Mouse (Mus musculus): Measurements from ENCODE around the gene Setd5. TPM values are rescaled to one million over a fixed set of nuclear protein-coding genes. Genes with fewer than 3 reads are reported as not detected.

Gene Setd5
- polyA plus RNA-seq, 1 experiment from 2014 or later: 69.1 TPM

DNA sequence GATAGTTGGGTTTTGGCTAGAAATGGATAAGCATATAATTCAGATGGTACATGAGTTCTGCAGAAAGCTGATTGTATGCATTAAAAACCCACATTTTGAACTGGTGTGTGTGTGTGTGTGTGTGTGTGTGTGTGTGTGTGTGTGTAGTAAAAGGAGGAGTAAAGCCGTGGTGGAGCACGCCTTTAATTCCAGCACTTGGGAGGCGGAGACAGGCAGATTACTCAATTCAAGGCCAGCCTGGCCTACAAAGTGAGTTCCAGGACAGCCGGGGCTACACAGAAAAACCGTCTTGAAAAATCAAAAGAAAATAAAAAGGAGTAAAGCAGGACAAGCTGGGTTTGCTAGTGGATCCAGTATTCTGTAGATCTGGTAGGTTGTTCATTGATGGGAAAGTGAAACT is 20.5 kb downstream of the Setd5 start:
- Histone ChIP-seq H3K27me3 (no peaks in the 10 kb centered on the region), H3K4me1 (peaks cover 6% of the 10 kb centered on the region; the same call in 1 of the 2 replicates), H3K27ac (replicated peaks) (no peak overlapping the region), H3K4me3 (no peak overlapping the region), H3K9ac (replicated peaks) (no peak overlapping the region), H3K4me2 (replicated peaks) (no peak overlapping the region), H3K36me3 (no peaks in the 10 kb centered on the region), H3K9me3 (no peaks in the 10 kb centered on the region)
- no peak for ATAC-seq (ENCODE audit: low FRiP score, low read depth)
- whole genome bisulfite sequencing: 88% methylated on average over 5 of the region's 5 CpGs

DNA sequence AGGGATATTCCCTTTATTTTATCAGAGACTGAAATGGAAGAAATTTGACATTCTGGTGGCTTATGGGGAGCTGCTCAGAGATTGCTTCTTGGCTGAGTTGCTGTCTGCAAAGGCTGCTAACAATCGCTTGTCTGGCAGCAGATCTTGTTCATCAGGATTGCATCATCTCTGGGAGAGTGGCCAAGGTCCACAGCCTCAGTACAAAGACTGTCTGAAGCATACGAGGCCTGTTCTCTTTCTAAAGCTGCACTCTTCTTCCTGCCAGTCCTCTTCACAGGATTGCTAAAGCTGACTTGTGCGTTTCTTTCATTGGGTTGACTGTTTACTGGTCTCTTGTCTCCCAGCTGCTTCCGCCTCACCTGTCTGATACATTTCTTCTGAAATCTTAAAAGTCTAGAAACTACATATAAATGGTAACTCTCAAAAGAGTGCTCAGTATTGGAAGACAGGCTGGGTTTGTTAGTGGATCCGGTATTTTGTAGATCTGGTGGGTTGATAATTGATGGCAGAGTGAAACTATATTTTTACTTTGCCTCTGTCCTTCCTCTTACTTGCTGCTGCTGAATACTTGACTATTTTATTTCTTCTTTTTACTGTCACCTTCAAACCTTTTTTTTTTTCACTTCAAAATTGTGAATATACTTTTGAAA is 22.6 kb downstream of the Setd5 start:
- peaks cover 6% of the 10 kb centered on the region; the same call in 1 of the 2 replicates for H3K4me1 ChIP-seq
- H3K27ac ChIP-seq (replicated peaks): peak overlapping the region; percentile 71
- 0 out of 2 replicates have a peak, but pooled peaks cover 2% of the 10 kb centered on the region for H3K36me3 ChIP-seq
- H3K4me3 ChIP-seq: no peak overlapping the region
- WGBS: 45% methylated on average over 5 of the region's 5 CpGs
- no peak for ATAC-seq (ENCODE audit: low FRiP score, low read depth)
- H3K9ac ChIP-seq (replicated peaks): no peak overlapping the region
- H3K4me2 ChIP-seq (replicated peaks): no peak overlapping the region
- H3K9me3 ChIP-seq: no peaks in the 10 kb centered on the region
- no peaks in the 10 kb centered on the region for H3K27me3 ChIP-seq

DNA sequence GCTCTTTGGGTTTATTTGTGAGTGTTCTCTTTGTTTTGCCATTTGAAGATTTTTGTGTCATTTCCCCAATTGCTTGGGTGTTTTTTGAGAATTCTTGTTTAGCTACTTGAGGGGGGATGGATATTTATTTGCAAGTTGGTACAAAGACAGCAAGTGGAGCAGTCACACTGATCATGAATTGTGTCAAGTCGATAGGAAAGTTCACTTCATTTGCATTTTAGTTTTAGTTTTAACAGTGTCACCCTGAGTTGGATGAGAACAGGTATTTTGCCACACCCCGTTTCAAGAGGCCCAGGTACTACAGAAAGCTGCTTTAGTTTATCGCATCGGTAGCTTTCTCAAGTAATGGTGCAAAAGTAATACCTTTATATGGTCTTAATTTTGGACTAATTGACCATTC is 25.4 kb downstream of the Setd5 start:
- Histone ChIP-seq H3K4me1 (peaks cover 6% of the 10 kb centered on the region; the same call in 1 of the 2 replicates), H3K36me3 (0 out of 2 replicates have a peak, but pooled peaks cover 14% of the 10 kb centered on the region), H3K4me3 (no peak overlapping the region), H3K4me2 (replicated peaks) (no peak overlapping the region), H3K9me3 (no peaks in the 10 kb centered on the region), H3K27me3 (no peaks in the 10 kb centered on the region), H3K9ac (replicated peaks) (no peak overlapping the region), H3K27ac (replicated peaks) (no peak overlapping the region)
- ATAC-seq (ENCODE audit: low FRiP score, low read depth): no peak
- 85% methylated on average over 4 of the region's 4 CpGs for WGBS

- H3K27ac ChIP-seq (replicated peaks): no peak overlapping the region
- H3K36me3 ChIP-seq: 0 out of 2 replicates have a peak, but pooled peaks cover 17% of the 10 kb centered on the region
- H3K9ac ChIP-seq (replicated peaks): no peak overlapping the region
- no peaks in the 10 kb centered on the region for H3K27me3 ChIP-seq
- no peak overlapping the region for H3K4me2 ChIP-seq (replicated peaks)
- peaks cover 6% of the 10 kb centered on the region; the same call in 1 of the 2 replicates for H3K4me1 ChIP-seq
- no peaks in the 10 kb centered on the region for H3K9me3 ChIP-seq
- ATAC-seq (ENCODE audit: low FRiP score, low read depth): no peak
- no peak overlapping the region for H3K4me3 ChIP-seq
Observed at GRCm38 (mm10) chr6:113103765-113104164, 26.6 kb downstream of the Setd5 start.

GRCm38 (mm10) chr6:113109378-113109777 is 32.2 kb downstream of the Setd5 start:
- H3K4me3 ChIP-seq: no peak overlapping the region
- ATAC-seq (ENCODE audit: low FRiP score, low read depth): no peak
- H3K27ac ChIP-seq (replicated peaks): no peak overlapping the region
- H3K9ac ChIP-seq (replicated peaks): no peak overlapping the region
- H3K4me2 ChIP-seq (replicated peaks): no peak overlapping the region
- H3K9me3 ChIP-seq: no peaks in the 10 kb centered on the region
- peaks cover 59% of the 10 kb centered on the region for H3K36me3 ChIP-seq
- 93% methylated on average over 3 of the region's 3 CpGs for WGBS
- H3K27me3 ChIP-seq: no peaks in the 10 kb centered on the region
- H3K4me1 ChIP-seq: no peaks in the 10 kb centered on the region

DNA sequence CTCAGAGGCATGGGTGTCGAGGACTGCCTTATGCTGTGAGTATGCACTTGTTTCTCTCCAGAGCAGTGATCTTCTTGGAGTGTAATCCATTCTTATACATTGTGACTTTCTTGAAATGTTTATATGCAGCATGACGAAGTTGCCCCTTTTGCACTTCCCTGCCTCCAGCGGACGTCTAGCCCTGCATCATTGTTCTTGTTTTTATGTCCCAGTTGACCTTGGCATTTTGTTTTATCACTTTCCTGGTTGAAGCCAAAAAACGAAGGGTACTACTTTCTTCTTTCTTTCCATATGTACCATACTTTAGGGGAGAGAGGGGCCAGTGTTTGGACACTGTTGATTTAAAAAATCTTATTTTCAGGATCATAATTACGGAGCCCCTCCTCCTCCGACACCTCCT is 32.8 kb downstream of the Setd5 start:
- WGBS: 92% methylated on average over 7 of the region's 7 CpGs

DNA sequence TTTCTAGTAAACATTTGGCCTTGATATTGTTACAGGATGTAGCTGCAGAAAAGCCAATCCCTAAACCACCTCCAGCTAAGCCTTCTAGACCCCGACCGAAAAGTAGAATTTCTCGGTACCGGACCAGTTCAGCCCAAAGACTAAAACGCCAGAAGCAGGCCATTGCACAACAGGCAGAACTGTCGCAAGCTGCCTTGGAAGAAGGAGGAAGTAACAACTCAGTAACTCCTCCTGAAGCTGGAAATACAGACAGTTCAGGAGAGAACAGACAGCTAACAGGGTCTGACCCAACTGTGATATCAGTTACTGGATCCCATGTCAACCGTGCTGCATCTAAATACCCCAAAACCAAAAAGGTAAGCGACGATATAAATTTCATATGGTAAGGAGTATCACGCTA is 43.6 kb downstream of the Setd5 start:
- Histone ChIP-seq H3K4me1 (no peaks in the 10 kb centered on the region), H3K27me3 (no peaks in the 10 kb centered on the region), H3K27ac (replicated peaks) (no peak overlapping the region), H3K4me2 (replicated peaks) (no peak overlapping the region), H3K9me3 (no peaks in the 10 kb centered on the region), H3K9ac (replicated peaks) (no peak overlapping the region), H3K36me3 (peaks cover 76% of the 10 kb centered on the region), H3K4me3 (no peak overlapping the region)
- no peak for ATAC-seq (ENCODE audit: low FRiP score, low read depth)
- WGBS: 96% methylated on average over 10 of the region's 10 CpGs

More for the DNA sequence above, 32.8 kb downstream of the Setd5 start:
- Histone ChIP-seq H3K4me2 (replicated peaks) (no peak overlapping the region), H3K4me3 (no peak overlapping the region), H3K27me3 (no peaks in the 10 kb centered on the region), H3K4me1 (no peaks in the 10 kb centered on the region), H3K36me3 (peaks cover 61% of the 10 kb centered on the region), H3K9ac (replicated peaks) (no peak overlapping the region), H3K27ac (replicated peaks) (no peak overlapping the region), H3K9me3 (no peaks in the 10 kb centered on the region)
- no peak for ATAC-seq (ENCODE audit: low FRiP score, low read depth)

DNA sequence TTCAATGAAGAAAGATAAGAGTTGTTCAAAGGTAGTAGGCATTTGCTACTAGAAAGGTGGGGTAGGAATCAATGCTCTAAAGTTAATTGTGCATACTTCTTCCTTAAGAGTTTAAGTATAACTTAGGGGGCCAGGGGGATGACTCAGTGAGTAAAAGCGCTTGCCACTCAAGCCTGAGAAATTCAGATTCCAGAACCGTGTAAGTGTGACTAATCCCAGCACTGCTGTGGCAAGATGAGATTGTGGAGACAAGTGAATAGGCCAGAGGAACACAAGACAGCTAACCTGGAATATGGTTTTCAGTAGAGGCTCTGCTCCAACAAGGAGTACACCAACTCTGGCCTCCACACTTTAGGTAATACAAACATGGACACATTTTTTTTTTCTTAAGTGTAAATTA is 56.2 kb downstream of the Setd5 start:
- H3K4me3 ChIP-seq: no peak overlapping the region
- H3K4me1 ChIP-seq: no peaks in the 10 kb centered on the region
- H3K36me3 ChIP-seq: peaks cover 53% of the 10 kb centered on the region
- ATAC-seq (ENCODE audit: low FRiP score, low read depth): no peak
- no peaks in the 10 kb centered on the region for H3K9me3 ChIP-seq
- H3K9ac ChIP-seq (replicated peaks): no peak overlapping the region
- no peaks in the 10 kb centered on the region for H3K27me3 ChIP-seq
- H3K27ac ChIP-seq (replicated peaks): no peak overlapping the region
- H3K4me2 ChIP-seq (replicated peaks): no peak overlapping the region
- 63% methylated on average over 2 of the region's 2 CpGs for WGBS

DNA sequence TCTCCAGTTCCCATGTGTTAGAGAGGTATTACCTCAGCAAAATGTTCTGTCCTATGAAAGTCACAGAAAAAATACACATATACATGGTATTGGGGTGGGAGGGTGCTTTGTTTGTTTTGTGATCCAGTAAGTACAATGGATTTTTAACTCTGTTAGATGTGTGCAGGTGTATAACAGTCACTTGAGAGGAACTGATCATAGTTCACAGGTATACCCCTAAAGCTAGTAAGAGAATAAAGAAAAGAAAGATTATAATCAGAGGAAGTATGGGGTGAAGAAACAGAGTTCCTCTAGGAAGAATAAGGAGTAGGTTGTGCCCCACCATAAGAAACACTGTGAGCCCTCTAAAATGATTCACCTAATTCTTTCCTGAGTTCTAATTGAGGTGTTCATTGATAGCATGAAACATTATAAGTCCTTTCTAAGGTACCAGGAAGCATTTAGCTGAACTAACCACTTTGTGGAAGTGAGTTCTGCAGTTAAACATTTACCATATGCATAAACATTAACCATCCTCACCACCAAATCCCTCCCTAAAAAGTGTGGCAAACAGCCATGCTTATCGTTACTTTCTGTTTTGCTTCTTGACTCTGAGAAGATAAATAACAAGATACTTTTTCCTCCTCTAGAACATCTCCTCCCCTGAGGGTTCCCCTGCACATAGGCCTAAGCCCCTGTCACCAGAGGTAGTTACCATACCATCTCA is 64.4 kb downstream of the Setd5 start:
- 94% methylated on average over 1 of the region's 1 CpGs for WGBS
- no peak overlapping the region for H3K4me3 ChIP-seq
- H3K27me3 ChIP-seq: no peaks in the 10 kb centered on the region
- H3K9ac ChIP-seq (replicated peaks): no peak overlapping the region
- H3K4me2 ChIP-seq (replicated peaks): no peak overlapping the region
- no peak for ATAC-seq (ENCODE audit: low FRiP score, low read depth)
- H3K36me3 ChIP-seq: peaks cover 78% of the 10 kb centered on the region
- H3K27ac ChIP-seq (replicated peaks): no peak overlapping the region
- no peaks in the 10 kb centered on the region for H3K4me1 ChIP-seq
- no peaks in the 10 kb centered on the region for H3K9me3 ChIP-seq

DNA sequence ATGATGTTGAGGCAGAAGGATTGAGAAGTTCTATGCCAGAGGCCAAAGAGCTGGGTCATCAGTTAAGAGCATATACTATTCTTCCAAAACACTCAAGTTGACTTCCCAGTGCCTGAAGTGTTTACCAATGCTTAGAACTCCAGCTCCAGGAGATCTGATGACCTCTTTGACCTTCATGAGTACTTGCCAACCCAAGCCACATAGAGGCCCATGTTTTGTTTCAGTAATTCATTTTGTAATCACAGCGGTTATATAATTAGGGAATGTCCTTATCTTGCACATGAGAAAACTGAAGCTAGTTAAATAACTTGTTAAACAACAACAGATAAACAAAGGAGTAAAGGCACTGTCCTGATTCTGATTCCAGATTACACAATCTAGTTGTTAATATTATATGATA is 67.6 kb downstream of the Setd5 start:
- H3K36me3 ChIP-seq: peaks cover 81% of the 10 kb centered on the region
- H3K9me3 ChIP-seq: no peaks in the 10 kb centered on the region
- H3K4me2 ChIP-seq (replicated peaks): no peak overlapping the region
- no peak for ATAC-seq (ENCODE audit: low FRiP score, low read depth)
- H3K27ac ChIP-seq (replicated peaks): no peak overlapping the region
- H3K4me3 ChIP-seq: no peak overlapping the region
- 95% methylated on average over 1 of the region's 1 CpGs for WGBS
- H3K9ac ChIP-seq (replicated peaks): no peak overlapping the region
- no peaks in the 10 kb centered on the region for H3K4me1 ChIP-seq
- no peaks in the 10 kb centered on the region for H3K27me3 ChIP-seq

GRCm38 (mm10) chr6:113145249-113145648 is 68.1 kb downstream of the Setd5 start:
- Histone ChIP-seq H3K27me3 (no peaks in the 10 kb centered on the region), H3K36me3 (peaks cover 84% of the 10 kb centered on the region), H3K9me3 (no peaks in the 10 kb centered on the region), H3K4me2 (replicated peaks) (no peak overlapping the region), H3K27ac (replicated peaks) (no peak overlapping the region), H3K4me1 (no peaks in the 10 kb centered on the region), H3K4me3 (no peak overlapping the region), H3K9ac (replicated peaks) (no peak overlapping the region)
- WGBS: 94% methylated on average over 4 of the region's 4 CpGs
- no peak for ATAC-seq (ENCODE audit: low FRiP score, low read depth)

GRCm38 (mm10) chr6:113154071-113154470 is 76.9 kb downstream of the Setd5 start:
- Histone ChIP-seq H3K4me3 (no peak overlapping the region), H3K27ac (replicated peaks) (no peak overlapping the region), H3K9me3 (no peaks in the 10 kb centered on the region), H3K27me3 (no peaks in the 10 kb centered on the region), H3K4me2 (replicated peaks) (no peak overlapping the region), H3K9ac (replicated peaks) (no peak overlapping the region), H3K36me3 (peaks cover 64% of the 10 kb centered on the region), H3K4me1 (no peaks in the 10 kb centered on the region)
- 95% methylated on average over 8 of the region's 8 CpGs for WGBS
- no peak for ATAC-seq (ENCODE audit: low FRiP score, low read depth)

Measured in midbrain, embryonic 12.5 days (tissue).